Mouse (Mus musculus): ENCODE measurements around the gene Syt1.

Gene Syt1

GRCm38 (mm10) chr10:108763722-108764121 lies 247.1 kb downstream of the Syt1 start:
- no peak for DNase-seq (ENCODE audit: low read depth, low spot score)

DNA sequence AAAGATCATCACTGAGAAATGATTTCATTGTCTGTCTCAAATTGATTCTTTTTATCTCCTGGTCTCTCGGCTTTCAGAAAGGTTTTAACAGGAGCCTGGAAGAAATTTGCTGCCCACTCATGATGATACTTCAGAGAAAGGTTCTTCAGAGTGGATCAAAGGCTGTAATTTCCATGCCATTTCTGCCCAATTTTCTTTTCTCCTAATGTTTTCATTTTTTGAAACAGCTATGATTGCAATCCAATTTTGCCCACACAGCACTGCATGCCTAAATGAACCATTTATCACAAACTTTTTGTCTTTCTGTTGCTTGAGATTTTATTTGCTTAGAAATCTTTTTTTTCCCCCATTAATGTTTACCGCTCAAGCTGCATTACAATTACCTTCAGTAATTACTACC lies 257.5 kb downstream of the Syt1 start:
- no peak for DNase-seq (ENCODE audit: low read depth, low spot score)

DNA sequence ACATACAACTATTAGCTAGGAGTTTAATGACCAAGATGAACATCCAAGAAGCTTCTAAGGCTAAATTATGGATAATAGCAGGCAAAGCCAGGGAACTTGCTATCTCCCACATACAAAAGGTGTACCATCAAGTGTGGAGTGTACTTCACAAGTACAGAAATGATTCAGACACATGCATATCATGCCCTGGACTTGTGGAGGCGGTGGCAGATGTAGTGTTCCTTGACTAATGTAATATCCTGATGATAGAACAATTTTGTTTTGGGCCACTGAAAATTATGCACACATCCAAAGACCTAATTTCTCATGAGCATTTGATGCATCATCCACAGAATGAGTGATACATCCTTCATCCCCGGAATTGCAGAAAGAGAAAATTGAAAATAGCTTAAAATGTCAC lies 267.0 kb downstream of the Syt1 start:
- DNase-seq (ENCODE audit: low read depth, low spot score): no peak

GRCm38 (mm10) chr10:108733982-108734381 lies 276.8 kb downstream of the Syt1 start:
- DNase-seq (ENCODE audit: low read depth, low spot score): no peak

- no peak for DNase-seq (ENCODE audit: low read depth, low spot score)
Observed at GRCm38 (mm10) chr10:108728961-108729360, 281.8 kb downstream of the Syt1 start.

- DNase-seq (ENCODE audit: low read depth, low spot score): no peak
Observed at GRCm38 (mm10) chr10:108726391-108726790, 284.4 kb downstream of the Syt1 start.

DNA sequence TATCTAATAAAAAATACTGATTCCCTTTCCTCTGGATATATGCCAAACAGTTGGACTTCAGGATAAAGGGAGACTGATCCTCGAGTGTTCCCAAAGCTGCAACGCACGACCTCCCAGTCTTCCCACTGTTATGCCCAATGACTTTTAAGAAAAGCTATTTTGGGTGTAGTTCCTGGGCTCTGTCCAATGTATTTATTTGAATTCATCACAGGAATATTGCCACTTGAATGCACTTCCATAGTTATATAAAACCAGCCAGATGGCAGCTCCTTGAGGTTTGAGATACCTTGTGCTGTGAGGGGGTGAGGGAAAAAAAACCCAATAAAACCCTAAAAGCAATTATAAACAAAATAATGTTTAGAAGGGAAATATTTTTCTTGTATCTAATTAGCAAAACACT lies 285.9 kb downstream of the Syt1 start:
- no peak for DNase-seq (ENCODE audit: low read depth, low spot score)

- DNase-seq (ENCODE audit: low read depth, low spot score): no peak
Observed at GRCm38 (mm10) chr10:108710514-108710913, 300.3 kb downstream of the Syt1 start.

- DNase-seq (ENCODE audit: low read depth, low spot score): no peak
Observed at GRCm38 (mm10) chr10:108705658-108706057, 305.1 kb downstream of the Syt1 start.

DNA sequence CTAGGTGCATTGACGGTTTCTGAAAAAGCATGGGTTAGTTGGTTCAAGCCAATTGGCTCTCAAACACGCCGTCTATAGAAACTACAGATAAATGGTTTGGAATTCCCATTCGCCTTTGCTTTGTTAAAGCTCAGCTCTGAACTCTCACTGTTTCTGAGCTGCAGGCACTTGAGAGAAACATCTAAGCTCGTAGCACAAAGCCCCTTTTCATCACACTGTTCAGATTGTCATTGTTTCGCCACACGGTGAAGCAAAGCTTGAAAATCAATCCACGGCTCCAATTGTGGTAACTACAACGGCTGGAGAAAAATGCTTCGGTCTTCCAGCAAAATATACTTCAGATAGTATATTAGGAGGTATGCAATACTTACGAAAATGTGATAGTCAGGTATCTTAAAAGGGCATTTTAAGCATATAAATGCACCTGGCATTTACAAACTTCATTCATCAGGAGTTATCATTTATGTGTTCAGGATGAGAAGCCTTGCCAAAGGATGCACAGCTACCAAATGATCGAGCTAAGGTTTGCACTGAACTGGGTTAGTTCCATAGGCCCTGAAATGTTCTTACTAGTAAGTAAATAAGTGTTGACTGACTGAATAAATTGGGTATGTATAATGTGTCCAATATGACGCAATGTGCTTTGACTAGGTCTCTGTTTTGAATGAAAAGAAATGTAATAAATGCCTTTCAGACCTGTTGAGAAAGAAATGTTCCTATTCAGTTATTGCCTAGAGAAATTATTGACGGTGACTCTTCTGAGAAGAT lies 309.2 kb downstream of the Syt1 start:
- no peak for DNase-seq (ENCODE audit: low read depth, low spot score)

GRCm38 (mm10) chr10:108699946-108700345 lies 310.8 kb downstream of the Syt1 start, which contains the start of gene Gm5136:
Gm5136 (minus strand) TSS chr10:108700160.
- no peak for DNase-seq (ENCODE audit: low read depth, low spot score)

DNA sequence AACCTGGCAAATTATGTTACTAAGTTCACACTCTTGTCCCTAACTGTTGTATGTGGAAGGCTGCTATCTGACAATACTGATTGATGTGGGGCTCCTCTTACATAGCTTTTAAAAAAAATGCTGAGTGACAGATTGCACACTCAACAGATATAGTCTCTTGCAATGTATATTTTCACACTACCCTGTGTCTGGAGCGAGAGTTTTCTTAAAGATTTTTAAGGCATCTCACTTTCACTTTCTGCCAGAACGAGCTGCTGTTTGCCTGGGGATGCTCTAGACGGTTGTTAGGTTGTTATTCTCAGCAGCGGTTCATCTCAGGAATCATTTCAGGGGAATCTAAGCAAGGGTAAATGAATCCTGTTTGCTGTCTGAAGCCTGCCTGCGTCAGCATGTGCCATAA lies 313.7 kb downstream of the Syt1 start:
- no peak for DNase-seq (ENCODE audit: low read depth, low spot score)

- no peak for DNase-seq (ENCODE audit: low read depth, low spot score)
Observed at GRCm38 (mm10) chr10:108690954-108691353, 319.8 kb downstream of the Syt1 start.

GRCm38 (mm10) chr10:108686696-108687095 lies 324.1 kb downstream of the Syt1 start:
- DNase-seq (ENCODE audit: low read depth, low spot score): no peak

GRCm38 (mm10) chr10:108679675-108680390 lies 330.9 kb downstream of the Syt1 start:
- no peak for DNase-seq (ENCODE audit: low read depth, low spot score)

DNA sequence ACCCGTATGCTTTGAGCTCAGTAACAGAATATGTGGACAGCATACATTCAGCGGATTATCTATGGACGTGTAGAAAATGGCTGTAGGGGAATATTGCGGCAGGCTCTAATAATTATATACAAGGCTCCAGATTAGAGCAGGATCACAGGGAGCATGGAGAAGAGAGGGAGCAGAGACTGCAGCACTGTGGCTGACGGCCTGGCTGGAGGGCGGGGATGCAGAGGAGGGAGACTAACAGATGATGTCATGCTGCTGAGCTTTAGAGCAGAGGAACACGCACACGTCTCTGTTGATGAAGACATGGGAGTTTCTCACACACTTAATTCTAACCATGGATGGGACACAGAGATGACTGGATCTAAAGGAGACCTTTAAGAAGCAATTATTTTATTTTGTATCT lies 333.7 kb downstream of the Syt1 start:
- no peak for DNase-seq (ENCODE audit: low read depth, low spot score)

- DNase-seq (ENCODE audit: low read depth, low spot score): no peak
Observed at GRCm38 (mm10) chr10:108668944-108669343, 341.8 kb downstream of the Syt1 start.

DNA sequence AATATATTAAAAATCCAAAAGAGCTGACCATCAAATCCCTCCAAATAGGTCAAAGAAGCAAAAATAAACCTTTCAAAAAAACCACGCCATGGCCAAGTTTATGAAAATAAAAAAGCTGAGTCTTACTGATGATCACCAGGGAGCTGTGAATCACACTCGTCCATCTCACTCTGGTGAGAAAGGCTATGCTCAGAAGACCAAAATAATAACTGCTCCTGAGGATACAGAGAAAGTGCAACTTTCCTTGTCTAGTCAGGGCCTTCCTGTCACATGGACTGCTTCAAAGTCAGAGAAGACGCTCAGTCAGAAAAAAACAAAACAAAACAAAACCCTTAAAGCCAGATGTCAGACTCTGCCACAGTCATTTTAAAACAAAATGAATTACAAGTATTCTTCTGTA lies 350.5 kb downstream of the Syt1 start:
- no peak for DNase-seq (ENCODE audit: low read depth, low spot score)

GRCm38 (mm10) chr10:108658300-108658699 lies 352.5 kb downstream of the Syt1 start:
- DNase-seq (ENCODE audit: low read depth, low spot score): no peak

DNA sequence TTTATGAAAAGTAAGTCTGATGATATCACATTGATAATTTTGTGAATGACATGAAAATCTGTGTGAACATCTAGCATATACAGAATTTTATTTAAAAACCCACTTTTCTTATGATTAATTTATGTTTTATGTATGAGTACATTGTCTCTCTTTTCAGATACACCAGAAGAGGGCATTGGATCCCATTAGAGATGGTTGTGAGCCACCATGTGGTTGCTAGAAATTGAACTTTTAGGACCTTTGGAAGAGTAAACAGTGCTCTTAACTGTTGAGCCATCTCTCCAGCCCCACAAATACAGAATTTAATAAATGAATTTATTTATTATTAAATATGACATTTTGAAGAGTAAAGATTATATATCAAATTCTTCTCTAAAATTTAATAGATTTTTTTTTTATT lies 353.1 kb downstream of the Syt1 start:
- no peak for DNase-seq (ENCODE audit: low read depth, low spot score)

DNA sequence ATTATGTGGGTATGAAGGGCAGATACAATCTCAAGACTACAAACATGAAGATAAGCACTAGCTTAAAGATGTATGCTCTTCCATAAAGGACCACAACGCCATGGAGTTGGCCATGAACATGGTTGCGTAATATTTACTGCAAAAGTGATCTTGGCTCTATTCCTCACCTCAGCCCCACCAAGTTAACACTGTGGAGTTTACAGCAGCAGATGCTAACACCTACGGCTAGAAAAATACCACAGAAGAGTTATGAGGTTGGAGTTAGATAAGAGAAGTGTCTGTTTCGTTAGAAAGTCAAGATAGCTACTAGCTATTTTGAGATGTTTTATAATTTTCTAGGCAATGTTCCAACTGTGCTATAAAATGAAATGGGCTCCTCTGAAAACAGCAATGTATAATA lies 353.9 kb downstream of the Syt1 start:
- DNase-seq (ENCODE audit: low read depth, low spot score): no peak

DNA sequence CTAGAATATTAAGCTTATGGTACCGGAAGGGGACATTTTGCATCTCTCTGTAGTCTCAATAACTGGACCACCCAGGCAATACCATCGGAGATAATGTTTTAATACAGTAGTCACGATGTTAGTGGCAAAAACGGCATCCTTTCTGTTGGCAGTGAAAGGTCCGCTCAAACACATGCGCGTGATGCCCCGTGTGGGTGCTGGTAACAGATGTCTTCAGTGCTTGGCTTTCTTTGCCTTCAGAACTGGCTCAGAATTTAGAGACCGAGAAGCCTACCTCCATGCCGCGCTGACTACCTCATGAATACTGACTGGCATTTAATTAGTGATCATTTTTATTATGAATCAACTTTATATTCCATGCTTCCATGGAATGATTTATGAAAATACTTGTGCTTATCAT lies 355.7 kb downstream of the Syt1 start:
- no peak for DNase-seq (ENCODE audit: low read depth, low spot score)

GRCm38 (mm10) chr10:108652831-108653230 lies 358.0 kb downstream of the Syt1 start:
- no peak for DNase-seq (ENCODE audit: low read depth, low spot score)

All from CD4-positive, CD25-positive, alpha-beta regulatory T cell, adult 2 months (primary cell).